Mouse (Mus musculus): ENCODE data around the gene Creb3l4.

The Creb3l4 gene

GRCm38 (mm10) chr3:90190859-90191510, 52.3 kb downstream of the Creb3l4 start:
- no peak for DNase-seq (ENCODE audit: low spot score in 2 of 2)
